Mouse (Mus musculus): ENCODE data around the gene Gstp3.

DNA sequence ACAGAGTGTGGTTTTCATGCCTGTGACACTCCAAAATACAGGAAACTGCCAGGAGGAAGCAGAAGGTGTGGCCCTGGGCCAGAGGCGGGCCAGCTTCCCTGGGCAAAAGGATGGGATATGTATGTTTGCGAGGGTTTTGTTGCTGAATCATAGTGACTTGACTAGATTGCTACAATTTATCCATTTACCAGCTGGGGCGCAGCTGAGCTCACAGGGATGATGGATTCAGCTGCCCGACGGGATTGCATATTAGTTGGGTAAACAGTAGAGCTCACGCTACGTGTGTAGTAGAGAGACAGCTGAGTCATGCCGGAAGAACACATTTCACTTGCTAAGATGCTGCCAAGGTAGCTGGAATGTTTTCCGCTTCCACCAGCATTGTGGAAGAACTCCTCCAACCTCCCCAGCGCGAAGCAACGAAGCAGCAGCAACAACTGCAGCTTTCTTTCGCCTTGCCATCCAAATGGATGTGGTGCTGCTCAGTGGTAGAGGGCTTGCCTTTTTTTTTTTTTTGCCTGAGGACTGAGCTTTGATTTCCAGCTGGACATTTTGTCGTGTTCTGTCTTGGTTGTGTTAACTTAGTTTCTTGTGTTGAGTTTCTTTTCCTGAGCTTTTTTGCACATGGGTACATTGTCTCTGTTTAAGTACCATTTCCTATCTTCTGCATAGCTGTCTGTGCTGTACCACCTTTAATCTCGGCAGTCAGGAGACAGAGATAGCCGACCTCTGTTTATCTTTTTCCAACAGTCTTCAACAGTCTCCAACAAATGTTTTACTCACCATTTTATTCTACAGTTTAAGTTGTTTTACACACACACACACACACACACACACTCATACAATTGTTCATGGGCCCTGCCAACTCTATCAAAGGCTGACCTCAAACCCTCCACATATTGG lies 13.2 kb downstream of the Gstp3 start, which contains the start of gene Gstp2:
- no peak for TF ChIP-seq CTCF (IDR thresholded peaks at IDR 0.05; ENCODE audit: low read depth, low read length)
- TF ChIP-seq TAL1 (conservative IDR thresholded peaks at IDR 0.05; ENCODE audit: low read depth, low read length): no peak
- no peak for TF ChIP-seq GATA1 (IDR thresholded peaks at IDR 0.05; ENCODE audit: borderline replicate concordance, low read length)

All from G1E (cell line).